Comparison of ENCODE assay signal across 9 mouse cellular contexts in the genomic region with DNA sequence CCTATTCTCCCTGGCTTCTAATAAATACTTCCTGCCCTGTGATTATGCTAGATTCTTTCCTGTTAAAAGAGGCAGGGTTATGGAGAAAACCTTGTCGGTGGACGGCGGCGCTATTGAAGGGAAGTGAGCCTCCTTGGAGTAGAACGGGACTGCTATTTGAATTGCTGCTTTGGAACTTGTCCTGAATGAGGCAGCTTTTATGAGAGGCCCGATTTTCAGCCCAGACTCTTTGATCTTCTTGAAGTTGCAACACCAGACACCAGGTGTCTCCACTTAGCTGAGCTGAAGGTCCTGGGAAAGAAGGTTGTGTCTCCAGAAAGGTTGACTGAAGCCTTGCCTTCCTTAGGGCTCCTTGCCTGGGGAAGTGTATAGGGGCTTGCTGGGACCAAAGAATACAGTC.
DNase-seq lines count a peak whose midpoint lies in the region; ATAC-seq lines count a peak whose summit lies in the region.
"Had no signal": no experiment of that assay in that cellular context is flagged by ENCODE, and none has a peak within 500 bp of the region (broad histone marks: within the 10 kb centered on the region; RNA-seq: fewer than 3 reads in every experiment).

No protein-coding gene starts in this region.

- H3K4me3 ChIP-seq in forebrain, embryonic 14.5 days (ENCODE audit: low read depth, low read length), result no peak overlapping the region
- no peak overlapping the region for H3K4me3 ChIP-seq in forebrain, embryonic 10.5 days
- H3K4me3 ChIP-seq in intestine, embryonic 14.5 days (ENCODE audit: low read depth, low read length), result no peak overlapping the region
- no peak overlapping the region for H3K4me3 ChIP-seq in lung, embryonic 15.5 days
- no peak overlapping the region for H3K4me3 ChIP-seq in forebrain, embryonic 16.5 days (replicated peaks; ENCODE audit: low read length)

- H3K9ac ChIP-seq in forebrain, embryonic 14.5 days (ENCODE audit: low read length), result no peak overlapping the region
- no peak overlapping the region for H3K9ac ChIP-seq in intestine, embryonic 14.5 days (ENCODE audit: low read length)
- H3K9ac ChIP-seq in lung, embryonic 15.5 days, result no peak overlapping the region
- H3K9ac ChIP-seq in forebrain, embryonic 16.5 days (replicated peaks; ENCODE audit: low read depth, low read length), result no peak overlapping the region

- WGBS in forebrain, embryonic 14.5 days, result 69% methylated on average over 6 of the region's 6 CpGs
- WGBS in forebrain, embryonic 10.5 days, result 80% methylated on average over 6 of the region's 6 CpGs
- 53% methylated on average over 6 of the region's 6 CpGs for WGBS in intestine, embryonic 14.5 days
- 27% methylated on average over 6 of the region's 6 CpGs for WGBS in lung, embryonic 15.5 days
- 62% methylated on average over 6 of the region's 6 CpGs for WGBS in forebrain, embryonic 16.5 days

- no peak for ATAC-seq in forebrain, embryonic 14.5 days
- no peak for ATAC-seq in intestine, embryonic 14.5 days (replicated peaks; ENCODE audit: low FRiP score, low TSS enrichment, low read depth)
- no peak for ATAC-seq in lung, embryonic 15.5 days (ENCODE audit: borderline replicate concordance, extremely low read depth, low FRiP score, low TSS enrichment)
- no peak for ATAC-seq in forebrain, embryonic 16.5 days

- no peaks in the 10 kb centered on the region for H3K36me3 ChIP-seq in forebrain, embryonic 14.5 days (ENCODE audit: control insufficient read depth, insufficient read depth, low read length)
- no peaks in the 10 kb centered on the region for H3K36me3 ChIP-seq in forebrain, embryonic 10.5 days (replicated peaks)
- no peaks in the 10 kb centered on the region for H3K36me3 ChIP-seq in intestine, embryonic 14.5 days (ENCODE audit: control insufficient read depth, insufficient read depth, low read length)
- H3K36me3 ChIP-seq in lung, embryonic 15.5 days, result no peaks in the 10 kb centered on the region
- no peaks in the 10 kb centered on the region for H3K36me3 ChIP-seq in forebrain, embryonic 16.5 days (ENCODE audit: control insufficient read depth, insufficient read depth)
- H3K36me3 ChIP-seq: G1E had no signal

- H3K9me3 ChIP-seq in forebrain, embryonic 14.5 days (replicated peaks; ENCODE audit: control insufficient read depth, low read length), result no peaks in the 10 kb centered on the region
- H3K9me3 ChIP-seq in forebrain, embryonic 10.5 days, result no peaks in the 10 kb centered on the region
- no peaks in the 10 kb centered on the region for H3K9me3 ChIP-seq in intestine, embryonic 14.5 days (ENCODE audit: control insufficient read depth, low read length)
- H3K9me3 ChIP-seq in lung, embryonic 15.5 days, result no peaks in the 10 kb centered on the region
- no peaks in the 10 kb centered on the region for H3K9me3 ChIP-seq in forebrain, embryonic 16.5 days (ENCODE audit: control insufficient read depth, low read length)

- H3K4me2 ChIP-seq in forebrain, embryonic 14.5 days (ENCODE audit: low read length), result no peak overlapping the region
- no peak overlapping the region for H3K4me2 ChIP-seq in intestine, embryonic 14.5 days (ENCODE audit: low read length)
- H3K4me2 ChIP-seq in lung, embryonic 15.5 days, result no peak overlapping the region
- no peak overlapping the region for H3K4me2 ChIP-seq in forebrain, embryonic 16.5 days (ENCODE audit: low read length)

- no peak overlapping the region for H3K27ac ChIP-seq in forebrain, embryonic 14.5 days (ENCODE audit: low read depth, low read length)
- no peak overlapping the region for H3K27ac ChIP-seq in forebrain, embryonic 10.5 days
- no peak overlapping the region for H3K27ac ChIP-seq in intestine, embryonic 14.5 days (ENCODE audit: low read depth)
- peak overlapping the region; percentile 46 for H3K27ac ChIP-seq in lung, embryonic 15.5 days
- H3K27ac ChIP-seq in forebrain, embryonic 16.5 days (ENCODE audit: low read length), result no peak overlapping the region

- H3K27me3 ChIP-seq in forebrain, embryonic 14.5 days (replicated peaks; ENCODE audit: control insufficient read depth, insufficient read depth, low read length), result no peaks in the 10 kb centered on the region
- no peaks in the 10 kb centered on the region for H3K27me3 ChIP-seq in forebrain, embryonic 10.5 days (ENCODE audit: poor library complexity, severe bottlenecking)
- no peaks in the 10 kb centered on the region for H3K27me3 ChIP-seq in intestine, embryonic 14.5 days (replicated peaks; ENCODE audit: control insufficient read depth, insufficient read depth, low read length)
- H3K27me3 ChIP-seq in lung, embryonic 15.5 days, result no peaks in the 10 kb centered on the region
- no peaks in the 10 kb centered on the region for H3K27me3 ChIP-seq in forebrain, embryonic 16.5 days (replicated peaks; ENCODE audit: control insufficient read depth, insufficient read depth, low read length)

- H3K4me1 ChIP-seq in forebrain, embryonic 14.5 days (ENCODE audit: control insufficient read depth, insufficient read depth, low read length), result peaks cover 7% of the 10 kb centered on the region
- peaks cover 44% of the 10 kb centered on the region for H3K4me1 ChIP-seq in forebrain, embryonic 10.5 days
- peaks cover 27% of the 10 kb centered on the region for H3K4me1 ChIP-seq in intestine, embryonic 14.5 days (replicated peaks; ENCODE audit: control insufficient read depth, insufficient read depth, low read length)
- H3K4me1 ChIP-seq in lung, embryonic 15.5 days, result peaks cover 43% of the 10 kb centered on the region
- H3K4me1 ChIP-seq in forebrain, embryonic 16.5 days (replicated peaks; ENCODE audit: control insufficient read depth, insufficient read depth, low read length), result peaks cover 15% of the 10 kb centered on the region

- DNase-seq in forebrain, embryonic 14.5 days (ENCODE audit: low spot score), result peak; percentile 22
- DNase-seq in forebrain, embryonic 10.5 days (ENCODE audit: extremely low spot score, low spot score), result no peak
- DNase-seq in thymus, postnatal 14 days, result peak; percentile 12
- no peak for DNase-seq in thymus, postnatal 10 days (ENCODE audit: low spot score in 2 of 2)
- DNase-seq in intestine, embryonic 14.5 days (ENCODE audit: low spot score), result peak; percentile 57
- no peak for DNase-seq in ovary, postnatal 36 days (ENCODE audit: low spot score)

Comparison
In these comparisons a context has a peak if more than half of its experiments do, and no peak if none do; other contexts are left out.
1. DNase-seq: peak in forebrain, embryonic 14.5 days (single experiment), thymus, postnatal 14 days (single experiment) and intestine, embryonic 14.5 days (single experiment); none in forebrain, embryonic 10.5 days (single experiment), thymus, postnatal 10 days (0 of 2) and ovary, postnatal 36 days (single experiment).